In genomic region chr9:57157499-57157898, GRCm38 (mm10) we compare ENCODE assay signal across 7 mouse cellular contexts. TPM values are rescaled to one million over a fixed set of nuclear protein-coding genes. Genes with fewer than 3 reads are reported as not detected.
DNase-seq lines count a peak whose midpoint lies in the region; ATAC-seq and TF ChIP-seq lines count a peak whose summit lies in the region.

No protein-coding gene starts in this region.

- peak overlapping the region; percentile 92 for H3K4me2 ChIP-seq in embryonic facial prominence, embryonic 15.5 days (replicated peaks)
- peak overlapping the region; percentile 84 for H3K4me2 ChIP-seq in limb, embryonic 12.5 days
- peak overlapping the region; percentile 99 for H3K4me2 ChIP-seq in stomach, postnatal 0 days (replicated peaks; ENCODE audit: low read depth)

- no peak for DNase-seq in spleen, adult 2 months (ENCODE audit: low read depth in 1 of 2, low spot score in 2 of 2)
- DNase-seq in spleen, postnatal 4 days (ENCODE audit: low spot score in 2 of 2) = no peak
- no peak for DNase-seq in stomach, postnatal 0 days (ENCODE audit: low spot score)
- no peak for DNase-seq in right cerebral cortex, postnatal 25 days
- no peak for DNase-seq in urinary bladder, adult 18-20 months (ENCODE audit: low spot score in 2 of 2)

- peak overlapping the region; percentile 89 for H3K4me3 ChIP-seq in spleen, adult 2 months (ENCODE audit: extremely low read depth, insufficient read depth, insufficient read length)
- peak overlapping the region; percentile 87 for H3K4me3 ChIP-seq in embryonic facial prominence, embryonic 15.5 days (replicated peaks)
- H3K4me3 ChIP-seq in limb, embryonic 12.5 days (replicated peaks) = peak overlapping the region; percentile 66
- peak overlapping the region; percentile 75 for H3K4me3 ChIP-seq in stomach, postnatal 0 days (ENCODE audit: low read depth, low read length)

- H3K9ac ChIP-seq in embryonic facial prominence, embryonic 15.5 days = peak overlapping the region; percentile 44; the same call in 1 of the 2 replicates
- peak overlapping the region; percentile 67 for H3K9ac ChIP-seq in limb, embryonic 12.5 days (replicated peaks)
- H3K9ac ChIP-seq in stomach, postnatal 0 days (ENCODE audit: low read length) = peak overlapping the region; percentile 74

- H3K36me3 ChIP-seq in spleen, adult 2 months (ENCODE audit: control insufficient read depth, insufficient read depth, low read length) = peaks cover 8% of the 10 kb centered on the region
- peaks cover 13% of the 10 kb centered on the region for H3K36me3 ChIP-seq in embryonic facial prominence, embryonic 15.5 days
- H3K36me3 ChIP-seq in limb, embryonic 12.5 days = peaks cover 21% of the 10 kb centered on the region; the same call in 1 of the 2 replicates
- H3K36me3 ChIP-seq in stomach, postnatal 0 days (ENCODE audit: control insufficient read depth, insufficient read depth, low read length) = 0 out of 2 replicates have a peak, but pooled peaks cover 4% of the 10 kb centered on the region

- no peaks in the 10 kb centered on the region for H3K9me3 ChIP-seq in embryonic facial prominence, embryonic 15.5 days (replicated peaks)
- no peaks in the 10 kb centered on the region for H3K9me3 ChIP-seq in limb, embryonic 12.5 days
- no peaks in the 10 kb centered on the region for H3K9me3 ChIP-seq in stomach, postnatal 0 days (ENCODE audit: control insufficient read depth, low read length)

- peaks cover 7% of the 10 kb centered on the region; the same call in 1 of the 2 replicates for H3K4me1 ChIP-seq in spleen, adult 2 months (ENCODE audit: control insufficient read depth, insufficient read depth, insufficient read length)
- H3K4me1 ChIP-seq in embryonic facial prominence, embryonic 15.5 days = peaks cover 12% of the 10 kb centered on the region
- peaks cover 11% of the 10 kb centered on the region for H3K4me1 ChIP-seq in limb, embryonic 12.5 days (replicated peaks)
- 0 out of 2 replicates have a peak, but pooled peaks cover 2% of the 10 kb centered on the region for H3K4me1 ChIP-seq in stomach, postnatal 0 days (replicated peaks; ENCODE audit: control insufficient read depth, insufficient read depth)

- ATAC-seq in embryonic facial prominence, embryonic 15.5 days (ENCODE audit: insufficient number of reproducible peaks, low FRiP score, low TSS enrichment, low read depth) = no peak
- ATAC-seq in limb, embryonic 12.5 days (ENCODE audit: insufficient number of reproducible peaks, insufficient read depth, low FRiP score, low TSS enrichment, low read depth) = no peak
- ATAC-seq in stomach, postnatal 0 days (ENCODE audit: low FRiP score, low TSS enrichment) = no peak

- no peak for TF ChIP-seq CTCF in spleen, adult 2 months (IDR thresholded peaks at IDR 0.05; ENCODE audit: extremely low read depth, insufficient read depth, insufficient read length, insufficient replicate concordance)
- TF ChIP-seq CTCF in stomach, postnatal 0 days (IDR thresholded peaks at IDR 0.05; ENCODE audit: low read depth) = no peak

- H3K27ac ChIP-seq in spleen, adult 2 months (ENCODE audit: insufficient read depth, low read length) = peak overlapping the region; percentile 28; the same call in 1 of the 2 replicates
- H3K27ac ChIP-seq in embryonic facial prominence, embryonic 15.5 days (replicated peaks) = no peak overlapping the region
- no peak overlapping the region for H3K27ac ChIP-seq in limb, embryonic 12.5 days
- peak overlapping the region; percentile 53; the same call in 1 of the 2 replicates for H3K27ac ChIP-seq in stomach, postnatal 0 days (replicated peaks)

- TF ChIP-seq EP300 in stomach, postnatal 0 days (optimal IDR thresholded peaks at IDR 0.05) = no peak

- no peak for TF ChIP-seq POLR2A in spleen, adult 2 months (IDR thresholded peaks at IDR 0.05; ENCODE audit: low read depth, low read length)

- 26% methylated on average over 13 of the region's 13 CpGs for WGBS in spleen, adult 2 months
- 26% methylated on average over 13 of the region's 13 CpGs for WGBS in embryonic facial prominence, embryonic 15.5 days
- WGBS in limb, embryonic 12.5 days = 36% methylated on average over 13 of the region's 13 CpGs
- 30% methylated on average over 13 of the region's 13 CpGs for WGBS in stomach, postnatal 0 days

- H3K27me3 ChIP-seq in spleen, adult 2 months (ENCODE audit: control insufficient read depth, insufficient read depth, low read length) = no peaks in the 10 kb centered on the region
- H3K27me3 ChIP-seq in embryonic facial prominence, embryonic 15.5 days = no peaks in the 10 kb centered on the region; the same call in 1 of the 2 replicates
- H3K27me3 ChIP-seq in limb, embryonic 12.5 days = no peaks in the 10 kb centered on the region
- H3K27me3 ChIP-seq in stomach, postnatal 0 days (ENCODE audit: control insufficient read depth, insufficient read depth, low read length) = no peaks in the 10 kb centered on the region

RNA-seq across cellular contexts. Expression of gene Commd4, which starts 0.6 kb away (rescaled TPM):
- polyA plus RNA-seq in spleen, adult 2 months (2012; rRNA removed) = 142 and 207 TPM in 2 replicates
- 97.6 and 105 TPM in 2 replicates for polyA plus RNA-seq in embryonic facial prominence, embryonic 15.5 days (2015; fragmentation: Nextera tagmentation; extraction: Ambion mirVana)
- 77.9 and 91.6 TPM in 2 replicates for polyA plus RNA-seq in limb, embryonic 12.5 days (2016; fragmentation: Nextera tagmentation; extraction: Ambion mirVana)
- polyA plus RNA-seq in stomach, postnatal 0 days (2015; fragmentation: Nextera tagmentation; extraction: Ambion mirVana) = 74.9 and 75.3 TPM in 2 replicates

RNA-seq across cellular contexts. Expression of gene Neil1, which starts 9.4 kb away (rescaled TPM):
- 11.5 and 14.7 TPM in 2 replicates for polyA plus RNA-seq in spleen, adult 2 months (2012; rRNA removed)
- 9.8 and 9.9 TPM in 2 replicates for polyA plus RNA-seq in embryonic facial prominence, embryonic 15.5 days (2015; fragmentation: Nextera tagmentation; extraction: Ambion mirVana)
- 7.8 and 8.1 TPM in 2 replicates for polyA plus RNA-seq in limb, embryonic 12.5 days (2016; fragmentation: Nextera tagmentation; extraction: Ambion mirVana)
- 4.7 and 5.2 TPM in 2 replicates for polyA plus RNA-seq in stomach, postnatal 0 days (2015; fragmentation: Nextera tagmentation; extraction: Ambion mirVana)

RNA-seq across cellular contexts. Expression of gene Man2c1, which starts 27.0 kb away (rescaled TPM):
- 170 and 183 TPM in 2 replicates for polyA plus RNA-seq in spleen, adult 2 months (2012; rRNA removed)
- 72.5 and 78.0 TPM in 2 replicates for polyA plus RNA-seq in embryonic facial prominence, embryonic 15.5 days (2015; fragmentation: Nextera tagmentation; extraction: Ambion mirVana)
- 70.7 and 70.8 TPM in 2 replicates for polyA plus RNA-seq in limb, embryonic 12.5 days (2016; fragmentation: Nextera tagmentation; extraction: Ambion mirVana)
- 35.2 and 39.5 TPM in 2 replicates for polyA plus RNA-seq in stomach, postnatal 0 days (2015; fragmentation: Nextera tagmentation; extraction: Ambion mirVana)

Comparison
In these comparisons a context has a peak if more than half of its experiments do, and no peak if none do; other contexts are left out.
1. H3K27ac ChIP-seq: peak in spleen, adult 2 months (single experiment) and stomach, postnatal 0 days (single experiment); none in embryonic facial prominence, embryonic 15.5 days (single experiment) and limb, embryonic 12.5 days (single experiment).
2. Peak in every context shown above with its lines, with median percentiles within 50 percentile points of each other: H3K4me3 ChIP-seq, H3K4me2 ChIP-seq and H3K9ac ChIP-seq.